Mouse (Mus musculus) erythroblast, embryonic 14.5 days (primary cell): ENCODE measurements around the gene Slc26a3. TPM values are rescaled to one million over a fixed set of nuclear protein-coding genes. Genes with fewer than 3 reads are reported as not detected.

Experiments used
- H3K27me3 ChIP-seq: 2 replicates; pipeline ENCODE4 v1.6.1; 2012; ENCODE audit warnings: inconsistent platforms; ENCODE audit not compliant: control insufficient read depth
- H3K36me3 ChIP-seq: 2 replicates; pipeline ENCODE4 v1.6.1; 2012; ENCODE audit warnings: mild to moderate bottlenecking, inconsistent platforms; ENCODE audit not compliant: control insufficient read depth
- H3K4me1 ChIP-seq: 2 replicates; pipeline ENCODE4 v1.6.1; 2012; ENCODE audit warnings: inconsistent platforms; ENCODE audit not compliant: control insufficient read depth
- H3K4me3 ChIP-seq: replicated peaks from 2 replicates; pipeline ENCODE3; 2012; ENCODE audit warnings: moderate library complexity, mild to moderate bottlenecking, inconsistent platforms
- H3K9me3 ChIP-seq: 2 replicates; pipeline ENCODE4 v1.6.1; 2012; ENCODE audit warnings: low read length, inconsistent platforms, mixed read lengths; ENCODE audit not compliant: control insufficient read depth
- GATA1 ChIP-seq: IDR thresholded peaks from 2 replicates; pipeline ENCODE4 v1.6.1; 2012; ENCODE audit warnings: low read length, inconsistent platforms, mixed read lengths
- TAL1 ChIP-seq: IDR thresholded peaks from 3 replicates; pipeline ENCODE4 v1.6.1; 2012; ENCODE audit warnings: low read length, inconsistent platforms, mixed read lengths
- polyA plus RNA-seq: library from polyadenylated mRNA; stranded (reverse); fragments of >175 nt; gene quantifications from 2 replicates; pipeline ENCODE4 v1.2.3, GENCODE M21; 2012

Slc26a3 gene
- polyA plus RNA-seq, 1 experiment, result not detected

- Histone ChIP-seq H3K4me1 (peaks cover 2% of the 10 kb centered on the region; the same call in 1 of the 2 replicates), H3K4me3 (no peak overlapping the region), H3K27me3 (no peaks in the 10 kb centered on the region; the same call in 1 of the 2 replicates), H3K9me3 (no peaks in the 10 kb centered on the region), H3K36me3 (no peaks in the 10 kb centered on the region)
- TF ChIP-seq GATA1 (no peak), TAL1 (no peak)
Measured at GRCm38 (mm10) chr12:31375283-31375615, 15.4 kb upstream of the Slc26a3 start.

- Histone ChIP-seq H3K27me3 (no peaks in the 10 kb centered on the region; the same call in 1 of the 2 replicates), H3K9me3 (no peaks in the 10 kb centered on the region), H3K4me3 (no peak overlapping the region), H3K36me3 (no peaks in the 10 kb centered on the region), H3K4me1 (peaks cover 2% of the 10 kb centered on the region; the same call in 1 of the 2 replicates)
- TF ChIP-seq TAL1, result no peak
- no peak for TF ChIP-seq GATA1
Measured at GRCm38 (mm10) chr12:31376326-31376950, 14.2 kb upstream of the Slc26a3 start.

- H3K27me3 ChIP-seq, result no peaks in the 10 kb centered on the region; the same call in 1 of the 2 replicates
- no peak overlapping the region for H3K4me3 ChIP-seq
- no peak for TF ChIP-seq TAL1
- TF ChIP-seq GATA1, result no peak
- H3K36me3 ChIP-seq, result no peaks in the 10 kb centered on the region
- H3K9me3 ChIP-seq, result no peaks in the 10 kb centered on the region
- H3K4me1 ChIP-seq, result peaks cover 2% of the 10 kb centered on the region; the same call in 1 of the 2 replicates
Measured at GRCm38 (mm10) chr12:31377241-31377640, 13.4 kb upstream of the Slc26a3 start.

- TF ChIP-seq GATA1, result no peak
- no peak for TF ChIP-seq TAL1
- H3K4me3 ChIP-seq, result no peak overlapping the region
- no peaks in the 10 kb centered on the region for H3K4me1 ChIP-seq
- H3K9me3 ChIP-seq, result no peaks in the 10 kb centered on the region
- no peaks in the 10 kb centered on the region for H3K36me3 ChIP-seq
- H3K27me3 ChIP-seq, result no peaks in the 10 kb centered on the region; the same call in 1 of the 2 replicates
Measured at GRCm38 (mm10) chr12:31380878-31381277, 9.8 kb upstream of the Slc26a3 start.

- Histone ChIP-seq H3K4me1 (no peaks in the 10 kb centered on the region), H3K27me3 (no peaks in the 10 kb centered on the region; the same call in 1 of the 2 replicates), H3K4me3 (no peak overlapping the region), H3K9me3 (no peaks in the 10 kb centered on the region), H3K36me3 (no peaks in the 10 kb centered on the region)
- TF ChIP-seq TAL1 (no peak), GATA1 (no peak)
Measured at GRCm38 (mm10) chr12:31382451-31382850, 8.2 kb upstream of the Slc26a3 start.

- no peaks in the 10 kb centered on the region for H3K36me3 ChIP-seq
- TF ChIP-seq GATA1, result no peak
- TF ChIP-seq TAL1, result no peak
- no peak overlapping the region for H3K4me3 ChIP-seq
- H3K27me3 ChIP-seq, result no peaks in the 10 kb centered on the region
- no peaks in the 10 kb centered on the region for H3K9me3 ChIP-seq
- H3K4me1 ChIP-seq, result no peaks in the 10 kb centered on the region
Measured at GRCm38 (mm10) chr12:31387303-31387702, 3.4 kb upstream of the Slc26a3 start.

- H3K36me3 ChIP-seq, result no peaks in the 10 kb centered on the region
- H3K9me3 ChIP-seq, result no peaks in the 10 kb centered on the region
- H3K4me3 ChIP-seq, result no peak overlapping the region
- TF ChIP-seq TAL1, result no peak
- TF ChIP-seq GATA1, result no peak
- H3K4me1 ChIP-seq, result no peaks in the 10 kb centered on the region
- H3K27me3 ChIP-seq, result no peaks in the 10 kb centered on the region
Measured at GRCm38 (mm10) chr12:31391696-31392095, 1.0 kb downstream of the Slc26a3 start.

GRCm38 (mm10) chr12:31395895-31396294 is 5.2 kb downstream of the Slc26a3 start:
- Histone ChIP-seq H3K4me1 (no peaks in the 10 kb centered on the region), H3K36me3 (no peaks in the 10 kb centered on the region), H3K4me3 (no peak overlapping the region), H3K27me3 (no peaks in the 10 kb centered on the region), H3K9me3 (no peaks in the 10 kb centered on the region)
- TF ChIP-seq TAL1, result no peak
- TF ChIP-seq GATA1, result no peak

GRCm38 (mm10) chr12:31397709-31398108 is 7.0 kb downstream of the Slc26a3 start:
- TF ChIP-seq TAL1 (no peak), GATA1 (no peak)
- no peak overlapping the region for H3K4me3 ChIP-seq
- H3K27me3 ChIP-seq, result no peaks in the 10 kb centered on the region
- H3K9me3 ChIP-seq, result no peaks in the 10 kb centered on the region
- no peaks in the 10 kb centered on the region for H3K4me1 ChIP-seq
- H3K36me3 ChIP-seq, result no peaks in the 10 kb centered on the region

GRCm38 (mm10) chr12:31400821-31401220 is 10.2 kb downstream of the Slc26a3 start:
- Histone ChIP-seq H3K4me1 (no peaks in the 10 kb centered on the region), H3K36me3 (no peaks in the 10 kb centered on the region), H3K4me3 (no peak overlapping the region), H3K9me3 (no peaks in the 10 kb centered on the region), H3K27me3 (no peaks in the 10 kb centered on the region)
- TF ChIP-seq GATA1 (no peak), TAL1 (no peak)
